Mouse (Mus musculus) forebrain, embryonic 11.5 days (tissue): Measurements from ENCODE around the gene Rhot1. TPM values are rescaled to one million over a fixed set of nuclear protein-coding genes. Genes with fewer than 3 reads are reported as not detected.
"Not testable (repeated sequence)": the region's sequence is repeated elsewhere in the genome, so short reads cannot be mapped to it uniquely, and the experiment has no call there.

ENCODE experiments used
- ATAC-seq: fragments of 200-750 bp; cut with Nextera tagmentation; replicated peaks from 2 replicates; pipeline ENCODE4 v1.8.0; 2017; ENCODE audit warnings: moderate TSS enrichment; ENCODE audit not compliant: low FRiP score
- DNase-seq: peaks from one replicate; pipeline ENCODE4 v3.0.0-alpha.2; 2017; ENCODE audit warnings: low spot score
- H3K27ac ChIP-seq: fragments of 300-500 bp; sonication (generic); 2 replicates; pipeline ENCODE4 v1.5.1; 2014; ENCODE audit warnings: low read depth, low read length
- H3K27me3 ChIP-seq: fragments of 300-500 bp; sonication (generic); 2 replicates; pipeline ENCODE4 v1.6.1; 2014; ENCODE audit warnings: mild to moderate bottlenecking, low read length, mixed read lengths; ENCODE audit not compliant: control insufficient read depth, insufficient read depth
- H3K36me3 ChIP-seq: fragments of 300-500 bp; sonication (generic); 2 replicates; pipeline ENCODE4 v1.6.1; 2014; ENCODE audit warnings: mild to moderate bottlenecking, low read length, moderate library complexity, mixed read lengths; ENCODE audit not compliant: control insufficient read depth, insufficient read depth
- H3K4me1 ChIP-seq: fragments of 300-500 bp; sonication (generic); replicated peaks from 2 replicates; pipeline ENCODE4 v1.6.1; 2014; ENCODE audit warnings: low read length, mixed read lengths; ENCODE audit not compliant: control insufficient read depth, insufficient read depth
- H3K4me2 ChIP-seq: fragments of 300-500 bp; sonication (generic); 2 replicates; pipeline ENCODE4 v1.6.1; 2014; ENCODE audit warnings: low read depth, mild to moderate bottlenecking, low read length, moderate library complexity, mixed read lengths; ENCODE audit not compliant: severe bottlenecking
- H3K4me3 ChIP-seq: fragments of 300-500 bp; sonication (generic); 2 replicates; pipeline ENCODE4 v1.5.1; 2014; ENCODE audit warnings: low read depth, low read length
- H3K9ac ChIP-seq: fragments of 300-500 bp; sonication (generic); 2 replicates; pipeline ENCODE4 v1.6.1; 2014; ENCODE audit warnings: low read length
- H3K9me3 ChIP-seq: fragments of 300-500 bp; sonication (generic); 2 replicates; pipeline ENCODE4 v1.6.1; 2016; ENCODE audit warnings: low read length, mixed read lengths; ENCODE audit not compliant: control insufficient read depth
- WGBS: fragments of 180-500 bp; shearing (Covaris S2); extraction: QIAGEN DNeasy Blood & Tissue Kit; methylation state at CpG from one replicate; pipeline ENCODE4 v1.1.7; 2014; 5-methylcytosine and 5-hydroxymethylcytosine counted together
- polyA plus RNA-seq: library from polyadenylated mRNA; unstranded; fragments of >200 nt; fragmentation: Nextera tagmentation; extraction: Ambion mirVana; gene quantifications from 2 replicates; pipeline ENCODE4 v1.2.1, GENCODE M21; 2014

Rhot1 gene
- polyA plus RNA-seq, 1 experiment from 2014 or later: 73.7 TPM

DNA sequence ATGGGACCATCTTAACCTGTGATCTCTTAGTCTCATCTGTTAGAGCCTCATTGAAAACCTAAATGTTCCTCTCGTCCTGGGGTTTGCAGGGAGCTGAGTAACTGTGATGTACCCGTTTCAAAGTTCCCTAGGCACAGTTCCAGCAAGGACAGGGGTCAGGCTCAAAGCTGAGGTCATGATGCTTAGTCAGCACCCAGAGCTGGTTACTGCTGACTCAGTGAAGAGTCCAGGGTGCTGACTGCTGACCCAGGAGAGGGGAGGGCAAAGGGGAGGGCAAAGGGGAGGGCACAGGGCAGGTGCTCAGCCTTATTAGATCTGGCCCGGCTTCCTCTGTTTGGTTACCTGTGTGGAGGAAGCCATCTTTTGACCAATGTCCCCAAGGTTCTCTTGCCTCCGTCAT lies 36.9 kb upstream of the Rhot1 start:
- Histone ChIP-seq H3K4me2 (no peak overlapping the region), H3K9ac (no peak overlapping the region), H3K27me3 (no peaks in the 10 kb centered on the region), H3K36me3 (no peaks in the 10 kb centered on the region), H3K9me3 (no peaks in the 10 kb centered on the region), H3K27ac (no peak overlapping the region), H3K4me1 (no peaks in the 10 kb centered on the region), H3K4me3 (no peak overlapping the region)
- no peak for ATAC-seq
- WGBS: 68% methylated on average over 4 of the region's 4 CpGs
- DNase-seq: no peak

DNA sequence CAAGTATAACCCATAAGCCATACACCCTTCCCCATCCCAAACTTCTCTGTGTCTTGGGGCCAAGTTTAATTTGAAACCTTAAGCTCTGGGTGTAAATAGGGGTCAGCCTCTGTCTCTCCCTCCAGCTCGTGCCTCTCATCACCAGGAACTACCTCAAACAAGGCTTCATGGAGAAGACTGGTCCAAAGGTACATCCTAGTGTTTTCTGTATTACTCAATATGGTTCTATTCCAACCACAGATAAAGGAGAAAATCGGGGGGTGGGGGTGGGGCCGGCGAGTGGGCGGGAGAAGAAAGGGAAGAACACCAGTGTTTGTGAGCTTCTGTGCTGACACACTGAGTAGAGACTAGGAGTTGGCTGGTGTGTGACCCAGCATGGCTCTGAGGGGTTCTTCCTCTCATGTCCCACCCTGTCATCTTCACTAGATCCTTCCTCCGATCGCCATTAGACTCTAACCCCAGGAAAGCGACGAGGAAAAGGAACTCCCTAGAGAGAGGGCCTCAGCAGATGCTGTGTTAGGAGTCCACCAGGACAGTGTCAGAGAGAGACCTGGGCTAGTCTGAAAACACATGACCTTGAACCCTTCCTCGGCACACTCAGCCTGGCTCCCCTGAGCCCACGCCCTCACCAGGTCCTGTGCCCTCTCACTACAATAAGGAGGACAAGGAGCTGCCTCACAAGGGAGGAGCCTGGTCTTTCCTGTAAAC lies 34.7 kb upstream of the Rhot1 start:
- Histone ChIP-seq H3K27me3 (no peaks in the 10 kb centered on the region), H3K4me2 (no peak overlapping the region), H3K9ac (no peak overlapping the region), H3K36me3 (no peaks in the 10 kb centered on the region), H3K9me3 (no peaks in the 10 kb centered on the region), H3K4me3 (no peak overlapping the region), H3K4me1 (no peaks in the 10 kb centered on the region), H3K27ac (no peak overlapping the region)
- DNase-seq (no peak), ATAC-seq (no peak)
- WGBS: 86% methylated on average over 11 of the region's 11 CpGs

DNA sequence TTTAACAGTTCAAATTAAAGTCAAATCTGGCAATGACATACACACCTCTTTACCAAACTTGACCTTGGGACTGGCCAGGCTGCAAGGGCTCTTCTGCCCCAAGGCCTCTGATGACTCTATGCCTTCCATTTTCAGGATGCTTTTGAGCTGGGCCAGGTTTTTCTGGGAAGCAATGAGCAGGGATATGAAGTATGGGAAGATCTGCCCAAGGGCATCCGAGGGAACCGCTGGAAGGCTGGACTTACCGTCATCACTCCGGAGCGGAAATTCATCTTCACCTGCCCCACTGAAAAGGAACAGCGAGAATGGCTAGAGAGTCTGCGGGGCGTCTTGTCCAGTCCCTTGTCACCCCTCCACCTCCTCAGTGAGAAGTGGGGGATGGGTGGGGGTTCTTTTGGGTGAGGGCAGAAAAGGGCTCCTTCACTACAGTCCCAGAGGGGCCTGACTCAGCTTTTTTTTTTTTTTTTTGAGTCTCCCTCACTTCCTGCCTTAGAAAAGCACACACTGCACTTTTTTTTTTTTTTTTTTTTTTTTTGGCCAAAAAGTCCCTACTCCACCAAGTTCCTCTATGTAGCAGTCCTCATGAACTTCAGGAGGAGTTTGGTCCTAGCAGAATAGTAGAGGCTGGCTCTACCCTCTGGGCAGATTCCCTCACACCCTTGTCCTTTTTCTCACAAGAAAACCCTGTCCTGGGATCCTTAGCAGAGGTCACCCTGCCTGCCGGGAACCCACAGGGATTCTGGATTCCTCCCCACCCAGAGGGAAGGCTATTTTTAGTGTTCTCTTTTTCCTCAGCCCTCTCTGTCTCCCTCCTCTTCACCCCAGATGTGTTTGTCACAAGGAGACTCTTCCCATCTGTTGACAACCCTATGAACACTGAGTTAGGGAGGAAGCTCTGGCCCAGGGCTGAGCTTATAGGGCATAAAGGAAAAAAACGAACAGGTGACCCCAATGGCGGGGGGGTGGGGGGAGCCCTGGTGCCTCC lies 31.6 kb upstream of the Rhot1 start:
- no peak for DNase-seq
- Histone ChIP-seq H3K4me3 (no peak overlapping the region), H3K4me2 (no peak overlapping the region), H3K27ac (no peak overlapping the region), H3K27me3 (no peaks in the 10 kb centered on the region), H3K36me3 (no peaks in the 10 kb centered on the region), H3K9ac (no peak overlapping the region), H3K9me3 (no peaks in the 10 kb centered on the region), H3K4me1 (no peaks in the 10 kb centered on the region)
- 80% methylated on average over 11 of the region's 11 CpGs for WGBS
- no peak for ATAC-seq

DNA sequence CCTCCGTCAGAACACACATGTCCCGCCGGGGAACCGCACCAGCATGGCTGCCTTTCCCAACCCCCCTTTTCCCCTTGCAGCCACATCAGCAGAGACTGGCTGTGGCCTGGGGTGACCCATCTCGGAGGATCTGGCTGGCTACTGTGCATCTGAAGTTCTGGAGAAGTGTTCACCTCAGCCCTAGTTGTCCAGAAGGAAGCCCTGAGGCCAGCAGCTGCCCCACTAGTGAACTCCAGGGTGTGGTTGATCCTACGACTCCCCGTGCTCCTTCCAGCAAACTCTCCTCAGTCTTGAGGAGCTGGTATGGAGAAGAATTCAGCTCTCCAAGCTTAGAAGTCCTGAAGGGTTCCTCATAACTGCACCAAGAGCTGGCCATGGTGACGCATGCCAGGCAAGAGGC lies 30.5 kb upstream of the Rhot1 start:
- Histone ChIP-seq H3K9ac (no peak overlapping the region), H3K4me2 (no peak overlapping the region), H3K9me3 (no peaks in the 10 kb centered on the region), H3K27me3 (no peaks in the 10 kb centered on the region), H3K4me1 (no peaks in the 10 kb centered on the region), H3K36me3 (no peaks in the 10 kb centered on the region), H3K27ac (no peak overlapping the region), H3K4me3 (no peak overlapping the region)
- DNase-seq (no peak), ATAC-seq (no peak)
- WGBS: 82% methylated on average over 8 of the region's 8 CpGs

DNA sequence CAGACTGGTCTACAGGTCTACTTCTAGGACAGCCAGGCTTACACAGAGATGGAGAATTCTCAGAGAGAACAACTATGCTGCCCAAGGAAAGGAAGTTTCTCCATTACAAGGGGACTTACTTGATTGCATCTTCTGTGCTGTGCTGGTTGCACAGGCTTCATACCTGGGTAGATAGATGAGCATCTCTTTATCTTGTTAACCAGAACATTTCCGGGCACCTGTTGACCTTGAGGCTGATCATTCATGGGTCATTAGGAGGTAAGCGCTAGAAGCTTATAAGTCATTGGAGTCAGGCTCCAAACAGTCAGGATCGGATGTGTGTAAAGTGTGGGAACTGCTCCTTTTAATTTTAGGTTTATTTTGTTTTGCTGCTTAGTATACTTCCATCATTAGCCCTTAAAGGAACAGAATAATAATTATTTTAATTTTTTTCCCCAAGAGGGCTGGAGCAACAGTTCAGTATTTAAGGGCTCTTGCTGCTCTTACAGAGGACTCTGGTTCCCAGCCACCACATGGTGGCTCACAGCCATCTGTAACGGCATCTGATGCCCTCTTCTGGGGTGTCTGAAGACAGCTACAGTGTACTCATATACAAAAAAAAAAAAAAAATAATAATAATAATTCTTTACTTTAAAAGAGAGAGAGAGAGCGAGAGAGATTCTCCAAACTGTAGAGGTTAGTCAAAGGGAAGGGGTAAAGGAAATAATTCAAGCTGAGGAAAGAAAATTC lies 27.6 kb upstream of the Rhot1 start:
- H3K4me1 ChIP-seq: no peaks in the 10 kb centered on the region
- ATAC-seq (no peak), DNase-seq (no peak)
- no peak overlapping the region for H3K4me3 ChIP-seq
- H3K36me3 ChIP-seq: no peaks in the 10 kb centered on the region
- no peaks in the 10 kb centered on the region for H3K9me3 ChIP-seq
- no peaks in the 10 kb centered on the region for H3K27me3 ChIP-seq
- 69% methylated on average over 5 of the region's 5 CpGs for WGBS
- H3K27ac ChIP-seq: no peak overlapping the region
- H3K9ac ChIP-seq: no peak overlapping the region
- H3K4me2 ChIP-seq: no peak overlapping the region

DNA sequence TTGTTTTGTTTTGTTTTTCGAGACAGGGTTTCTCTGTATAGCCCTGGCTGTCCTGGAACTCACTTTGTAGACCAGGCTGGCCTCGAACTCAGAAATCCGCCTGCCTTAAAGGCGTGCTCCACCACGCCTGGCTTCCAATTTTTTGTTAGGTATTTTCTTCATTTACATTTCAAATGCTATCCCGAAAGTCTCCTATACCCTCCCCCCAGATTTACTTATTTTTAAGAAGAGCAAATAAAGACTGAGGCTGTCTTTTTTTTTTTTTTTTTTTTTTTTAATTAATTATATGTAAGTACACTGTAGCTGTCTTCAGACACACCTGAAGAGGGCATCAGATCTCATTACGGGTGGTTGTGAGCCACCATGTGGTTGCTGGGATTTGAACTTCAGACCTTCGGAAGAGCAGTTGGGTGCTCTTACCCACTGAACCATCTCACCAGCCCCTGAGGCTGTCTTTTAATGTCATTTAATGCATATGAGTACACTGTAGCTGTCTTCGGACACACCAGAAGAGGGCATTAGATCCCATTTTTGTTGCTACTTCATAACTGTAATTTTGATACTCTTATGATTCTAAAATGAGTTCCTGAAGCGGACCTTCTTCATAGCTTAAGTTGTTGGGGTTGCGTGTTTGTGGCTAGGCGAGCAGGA lies 25.6 kb upstream of the Rhot1 start:
- WGBS: 46% methylated on average over 11 of the region's 12 CpGs
- DNase-seq, ATAC-seq, H3K36me3 ChIP-seq, H3K27me3 ChIP-seq, H3K27ac ChIP-seq, H3K4me1 ChIP-seq, H3K9me3 ChIP-seq: not testable (repeated sequence)
- peak overlapping the region; percentile 71 for H3K9ac ChIP-seq
- H3K4me2 ChIP-seq: peak overlapping the region; percentile 54
- H3K4me3 ChIP-seq: peak overlapping the region; percentile 49

DNA sequence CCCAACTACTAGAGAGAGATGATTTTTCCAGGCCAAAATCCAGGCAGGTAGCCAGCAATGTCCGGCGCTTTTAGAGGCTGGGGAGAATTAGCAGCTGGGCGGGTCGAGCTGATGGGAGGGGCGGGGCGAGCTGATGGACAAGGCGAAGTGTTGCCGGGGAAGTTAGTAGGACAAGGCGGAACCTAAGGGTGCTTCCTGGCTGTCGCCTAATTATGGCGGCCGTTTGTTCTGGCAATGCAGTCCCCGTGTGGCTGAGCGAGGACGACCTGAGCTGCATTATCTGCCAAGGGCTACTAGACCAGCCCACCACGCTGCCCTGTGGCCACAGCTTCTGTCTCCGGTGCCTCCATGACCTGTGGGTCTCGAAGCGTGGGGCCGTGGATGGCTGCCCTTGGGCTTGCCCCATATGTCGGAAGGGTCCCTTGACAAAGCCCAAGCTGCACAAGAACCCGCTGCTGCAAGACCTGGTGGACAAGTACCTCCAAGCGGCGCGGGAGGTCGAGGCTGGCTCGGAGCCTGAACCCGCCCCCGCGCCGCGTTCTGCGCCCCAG lies 25.0 kb upstream of the Rhot1 start, which contains the start of gene Rnf135:
Gene Rnf135 (plus strand): TSS at position 147 of the 551 bp plus-strand sequence.
- Histone ChIP-seq H3K36me3 (no peaks in the 10 kb centered on the region), H3K9ac (peak within 1 kb of the TSS; percentile 71), H3K9me3 (no peaks in the 10 kb centered on the region), H3K27ac (no peak within 1 kb of the TSS), H3K4me3 (peak within 1 kb of the TSS; percentile 49), H3K4me1 (no peaks in the 10 kb centered on the region), H3K27me3 (no peaks in the 10 kb centered on the region), H3K4me2 (peak within 1 kb of the TSS; percentile 54)
- peak; percentile 86 for DNase-seq
- ATAC-seq: peak; percentile 56; the same call in 1 of the 2 replicates
- WGBS: 2% methylated on average over 33 of the region's 33 CpGs
